Mouse (Mus musculus): ENCODE results near the gene Abl1. TPM values are rescaled to one million over a fixed set of nuclear protein-coding genes. Genes with fewer than 3 reads are reported as not detected.

Abl1 gene
- polyA plus RNA-seq, 1 experiment from 2014 or later, result 41.2 TPM

DNA sequence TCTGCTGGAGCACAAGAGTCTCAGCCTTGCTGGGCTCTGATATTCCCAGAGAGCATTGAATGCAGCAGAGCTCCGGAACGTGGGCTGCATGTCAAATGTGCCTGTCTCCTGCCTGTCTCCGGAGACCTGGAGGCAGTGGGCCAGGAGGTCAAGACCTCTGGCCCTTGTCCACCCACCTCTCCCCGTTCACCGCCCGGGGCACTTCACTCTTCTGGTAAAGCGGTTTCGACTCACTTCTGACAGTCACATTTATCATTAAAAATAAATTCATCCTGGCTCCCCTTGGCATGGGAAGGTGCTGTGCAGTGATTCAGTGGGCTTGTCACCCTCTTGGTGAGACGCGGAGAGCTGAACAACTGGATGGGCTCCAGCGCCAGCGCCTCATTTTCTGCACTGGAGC, 162.0 kb downstream of the Abl1 start:
- WGBS, result 65% methylated on average over 12 of the region's 12 CpGs
- no peak for ATAC-seq (ENCODE audit: insufficient number of reproducible peaks, low FRiP score)
- no peak overlapping the region for H3K27ac ChIP-seq (ENCODE audit: poor library complexity, severe bottlenecking)
- no peaks in the 10 kb centered on the region for H3K9me3 ChIP-seq (replicated peaks)
- H3K4me3 ChIP-seq, result no peak overlapping the region
- H3K9ac ChIP-seq, result no peak overlapping the region
- no peaks in the 10 kb centered on the region for H3K36me3 ChIP-seq
- H3K27me3 ChIP-seq (replicated peaks), result peaks cover 46% of the 10 kb centered on the region
- no peak overlapping the region for H3K4me2 ChIP-seq
- peaks cover 35% of the 10 kb centered on the region for H3K4me1 ChIP-seq (replicated peaks)

Other genes with a start within 250 kb of the Abl1 start
- 11.8 and 12.4 TPM in 2 replicates for gene Ass1, start 218.2 kb upstream of the Abl1 start, polyA plus RNA-seq (2016; fragmentation: Nextera tagmentation; extraction: Ambion mirVana)
- gene Fubp3, start 115.7 kb upstream of the Abl1 start, polyA plus RNA-seq (2016; fragmentation: Nextera tagmentation; extraction: Ambion mirVana), result 59.6 and 66.6 TPM in 2 replicates
- 0.08 TPM in 1 of 2 replicates, not detected in the other for gene Prdm12, start 48.3 kb upstream of the Abl1 start, polyA plus RNA-seq (2016; fragmentation: Nextera tagmentation; extraction: Ambion mirVana)
- gene Exosc2, start 17.7 kb upstream of the Abl1 start, polyA plus RNA-seq (2016; fragmentation: Nextera tagmentation; extraction: Ambion mirVana), result 38.2 and 38.4 TPM in 2 replicates
- gene Qrfp, start 122.2 kb downstream of the Abl1 start, polyA plus RNA-seq (2016; fragmentation: Nextera tagmentation; extraction: Ambion mirVana), result 0.08 TPM in 1 of 2 replicates, not detected in the other
- gene Fibcd1, start 157.6 kb downstream of the Abl1 start, polyA plus RNA-seq (2016; fragmentation: Nextera tagmentation; extraction: Ambion mirVana), result 0.04 and 0.08 TPM in 2 replicates
- 1.1 and 1.3 TPM in 2 replicates for gene Lamc3, start 198.9 kb downstream of the Abl1 start, polyA plus RNA-seq (2016; fragmentation: Nextera tagmentation; extraction: Ambion mirVana)

Data from heart, embryonic 12.5 days (tissue).